Mouse (Mus musculus): ENCODE results near the gene Rab33b.

- TF ChIP-seq POLR2A (IDR thresholded peaks at IDR 0.05; ENCODE audit: control insufficient read depth, low read depth, low read length) (no peak), CTCF (IDR thresholded peaks at IDR 0.05; ENCODE audit: control insufficient read depth, insufficient read depth, insufficient replicate concordance, low read depth, low read length) (no peak)
Measured at GRCm38 (mm10) chr3:51484370-51484769, 650 bp downstream of the Rab33b start.
